Mouse (Mus musculus) neural tube, embryonic 15.5 days (tissue): ENCODE data around the gene Isca2. TPM values are rescaled to one million over a fixed set of nuclear protein-coding genes. Genes with fewer than 3 reads are reported as not detected.

Experiments
- ATAC-seq: fragments of 200-750 bp; cut with Nextera tagmentation; 2 replicates; pipeline ENCODE4 v1.8.0; 2017; ENCODE audit warnings: mild to moderate bottlenecking, moderate TSS enrichment, moderate library complexity; ENCODE audit not compliant: low FRiP score
- H3K27ac ChIP-seq: fragments of 300-500 bp; sonication (generic); replicated peaks from 2 replicates; pipeline ENCODE4 v1.5.1; 2015; ENCODE audit warnings: mild to moderate bottlenecking, inconsistent platforms
- H3K27me3 ChIP-seq: fragments of 300-500 bp; sonication (generic); replicated peaks from 2 replicates; pipeline ENCODE4 v1.6.1; 2015; ENCODE audit warnings: inconsistent platforms
- H3K36me3 ChIP-seq: fragments of 300-500 bp; sonication (generic); 2 replicates; pipeline ENCODE4 v1.6.1; 2015; ENCODE audit warnings: inconsistent platforms
- H3K4me1 ChIP-seq: fragments of 300-500 bp; sonication (generic); 2 replicates; pipeline ENCODE4 v1.6.1; 2015; ENCODE audit warnings: inconsistent platforms
- H3K4me2 ChIP-seq: fragments of 300-500 bp; sonication (generic); 2 replicates; pipeline ENCODE4 v1.6.1; 2015; ENCODE audit warnings: inconsistent platforms, mild to moderate bottlenecking, moderate library complexity
- H3K4me3 ChIP-seq: fragments of 300-500 bp; sonication (generic); replicated peaks from 2 replicates; pipeline ENCODE4 v1.5.1; 2015; ENCODE audit warnings: mild to moderate bottlenecking, inconsistent platforms
- H3K9ac ChIP-seq: fragments of 300-500 bp; sonication (generic); replicated peaks from 2 replicates; pipeline ENCODE4 v1.6.1; 2015; ENCODE audit warnings: mild to moderate bottlenecking, inconsistent platforms
- H3K9me3 ChIP-seq: fragments of 300-500 bp; sonication (generic); replicated peaks from 2 replicates; pipeline ENCODE4 v1.6.1; 2016; ENCODE audit warnings: inconsistent platforms
- WGBS: fragments of 180-500 bp; shearing (Covaris S2); methylation state at CpG from one replicate; pipeline ENCODE4 v1.1.7; 2015; ENCODE audit warnings: mixed read lengths; 5-methylcytosine and 5-hydroxymethylcytosine counted together
- polyA plus RNA-seq: library from polyadenylated mRNA; unstranded; fragments of >200 nt; fragmentation: Nextera tagmentation; extraction: Ambion mirVana; gene quantifications from 2 replicates; pipeline ENCODE4 v1.2.1, GENCODE M21; 2015

Gene Isca2
- polyA plus RNA-seq, 1 experiment from 2014 or later, result 144 TPM

- WGBS, result 51% methylated on average over 5 of the region's 5 CpGs
- Histone ChIP-seq H3K27ac (no peak overlapping the region; the same call in 1 of the 2 replicates), H3K36me3 (no peaks in the 10 kb centered on the region), H3K9ac (no peak overlapping the region), H3K27me3 (no peaks in the 10 kb centered on the region), H3K4me2 (no peak overlapping the region), H3K9me3 (no peaks in the 10 kb centered on the region), H3K4me3 (no peak overlapping the region), H3K4me1 (peaks cover 6% of the 10 kb centered on the region; the same call in 1 of the 2 replicates)
- ATAC-seq, result no peak
These were observed 51.2 kb downstream of the Isca2 start for GRCm38 (mm10) chr12:84824203-84824602.

Other genes with a start within 250 kb of the Isca2 start
- gene Vsx2, start 203.5 kb upstream of the Isca2 start, polyA plus RNA-seq, result 5.7 and 6.0 TPM in 2 replicates
- 14.0 and 14.3 TPM in 2 replicates for gene Abcd4, start 155.8 kb upstream of the Isca2 start, polyA plus RNA-seq
- gene Vrtn, start 132.2 kb upstream of the Isca2 start, polyA plus RNA-seq, result 0.37 TPM in 1 of 2 replicates, not detected in the other
- gene Syndig1l, start 74.4 kb upstream of the Isca2 start, polyA plus RNA-seq, result 7.3 and 10.2 TPM in 2 replicates
- gene Npc2, start 99 bp upstream of the Isca2 start, polyA plus RNA-seq, result 54.1 and 57.7 TPM in 2 replicates
- gene Ltbp2, start 103.3 kb downstream of the Isca2 start, polyA plus RNA-seq, result 0.22 and 0.47 TPM in 2 replicates
- gene Fcf1, start 197.6 kb downstream of the Isca2 start, polyA plus RNA-seq, result 83.3 and 94.9 TPM in 2 replicates
- 28.1 and 29.6 TPM in 2 replicates for gene Arel1, start 197.6 kb downstream of the Isca2 start, polyA plus RNA-seq
- 31.5 and 31.8 TPM in 2 replicates for gene Ylpm1, start 223.1 kb downstream of the Isca2 start, polyA plus RNA-seq